Mouse (Mus musculus) 3T3-L1 (cell line): ENCODE data around the gene Kat2a.

Source experiments
- DNase-seq: peaks from one replicate; pipeline ENCODE4 v3.0.0-alpha.2; 2015; ENCODE audit warnings: low read depth, low spot score

Kat2a gene

DNA sequence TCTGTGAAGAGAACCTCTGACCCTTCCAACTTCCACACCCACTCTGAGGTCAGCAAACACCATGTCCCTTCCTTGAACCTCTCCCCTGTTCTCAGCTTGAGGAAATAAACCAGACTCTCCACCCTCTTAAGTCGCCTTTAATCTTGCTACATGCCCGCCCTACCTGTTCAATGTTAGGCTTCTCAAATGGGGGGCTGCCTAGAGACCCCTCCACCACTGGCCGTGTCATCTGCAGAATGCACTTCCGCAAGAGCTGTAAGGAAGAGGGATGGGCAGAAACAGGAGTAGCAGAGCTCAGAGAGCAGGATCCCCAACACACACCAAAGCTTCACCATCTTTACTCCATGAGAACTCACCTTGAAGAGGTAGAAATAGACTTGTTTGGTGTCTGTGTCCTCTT is 1.3 kb downstream of the Kat2a start:
- no peak for DNase-seq

DNA sequence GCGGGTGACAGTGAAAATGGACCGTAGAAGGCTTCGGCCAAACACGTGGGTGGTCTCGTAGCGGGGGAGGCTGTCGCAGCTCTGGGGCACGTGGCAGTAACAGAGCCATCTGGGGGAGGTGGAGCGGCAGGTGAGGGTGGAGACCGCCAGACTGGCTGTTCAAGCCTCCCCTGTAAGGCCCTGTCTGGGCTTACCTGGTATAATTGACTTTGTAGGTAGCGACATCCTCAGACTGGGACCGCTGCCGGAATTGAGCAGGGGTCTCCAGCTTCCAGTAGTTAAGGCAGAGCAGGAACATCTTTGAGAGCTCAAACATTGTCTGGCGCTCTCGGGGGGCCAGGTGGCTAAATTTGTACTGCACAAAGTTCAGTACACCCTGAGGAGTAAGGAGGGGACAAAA is 1.7 kb downstream of the Kat2a start:
- DNase-seq, result no peak

DNA sequence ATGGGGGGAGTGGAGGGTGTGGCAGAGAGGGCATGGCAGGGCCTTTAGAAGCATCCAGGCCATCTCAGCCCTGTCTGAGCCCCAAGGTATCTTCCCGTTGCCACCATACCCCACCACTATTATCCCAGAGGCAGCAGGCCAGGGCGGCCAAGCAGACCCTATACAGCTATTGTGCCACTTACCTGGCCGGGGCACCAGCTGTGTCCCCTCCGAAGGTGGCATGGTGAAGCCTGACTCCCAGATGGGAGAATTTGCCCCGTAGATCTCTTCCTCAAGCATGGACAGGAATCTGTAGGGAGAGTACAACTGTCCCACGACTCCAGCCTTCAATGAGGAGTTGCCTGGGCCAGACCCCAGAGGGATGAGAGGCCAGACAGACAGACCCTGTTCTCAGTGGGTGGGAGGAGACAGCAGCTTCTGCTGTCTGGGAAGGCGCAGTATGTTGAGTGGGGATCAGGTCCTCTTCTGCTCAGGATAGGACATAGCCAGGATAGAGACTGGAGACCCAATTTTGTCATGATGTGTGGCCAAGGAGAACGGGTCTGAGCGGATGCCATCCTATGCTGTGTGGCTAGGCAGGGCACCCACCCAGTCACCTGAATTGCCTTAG is 3.0 kb downstream of the Kat2a start:
- DNase-seq, result no peak

DNA sequence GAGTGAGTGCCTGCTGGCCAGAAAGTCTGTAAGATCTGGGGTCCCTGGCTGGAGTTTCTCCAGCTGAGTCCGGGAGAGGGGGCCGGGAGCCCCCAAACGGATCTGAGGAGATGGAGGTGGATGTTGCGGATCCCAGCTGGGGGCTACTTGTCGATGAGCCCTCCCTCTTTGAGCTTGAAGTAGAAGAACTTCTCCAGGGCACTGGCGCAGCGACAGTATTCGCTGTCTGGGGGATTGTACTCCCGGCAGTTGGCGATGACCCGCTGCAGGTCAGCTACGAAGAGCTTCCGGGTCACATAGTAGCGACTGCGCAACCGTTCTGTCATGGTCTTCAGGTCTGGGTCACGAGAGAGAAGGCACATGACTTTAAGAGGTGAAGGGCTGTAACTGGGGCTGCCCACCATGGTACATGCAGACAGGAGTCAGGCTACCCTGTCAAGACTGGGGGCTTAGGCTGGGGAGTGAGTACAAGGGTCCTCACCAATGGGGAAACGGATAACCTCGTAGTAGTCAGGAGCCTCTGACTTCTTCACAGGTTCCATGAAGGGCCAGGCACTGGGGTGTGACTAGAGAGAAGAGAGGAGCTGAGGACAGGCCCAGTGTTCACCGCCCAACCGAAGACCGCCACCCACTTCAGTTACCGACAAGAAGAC is 7.0 kb downstream of the Kat2a start:
- DNase-seq, result no peak

DNA sequence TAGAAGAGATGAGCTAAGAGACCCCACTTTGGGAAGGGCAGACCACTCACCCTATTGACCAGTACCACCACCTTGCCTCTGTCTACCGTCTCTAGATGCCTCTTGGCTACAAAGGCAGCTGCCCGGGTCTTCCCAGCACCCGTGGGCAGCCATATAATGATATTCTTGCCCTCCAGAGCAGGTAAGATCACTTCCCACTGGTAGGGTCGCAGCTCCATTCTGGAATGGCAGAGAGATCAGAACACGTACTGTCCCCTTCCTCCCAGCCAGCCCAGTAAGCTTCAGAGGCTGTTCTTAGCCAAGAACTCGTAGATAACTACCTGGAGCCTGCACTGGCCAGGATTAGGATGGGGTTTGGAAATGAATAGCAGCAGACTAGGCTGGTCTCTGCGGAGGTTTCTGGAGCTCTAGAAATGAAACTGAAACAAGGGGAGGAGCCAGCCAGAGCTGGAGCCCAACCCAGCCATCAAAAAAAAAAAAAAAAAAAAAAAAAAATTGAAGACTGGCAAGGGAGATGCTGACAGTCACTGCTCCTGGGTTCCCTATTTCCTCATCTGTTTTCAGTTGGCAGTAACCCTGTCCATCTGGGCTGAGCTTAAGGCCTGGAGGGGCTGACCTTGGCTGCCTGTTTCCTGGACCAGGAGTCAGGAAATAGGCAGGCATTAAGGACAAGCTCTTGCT is 8.3 kb downstream of the Kat2a start, which contains the start of gene Dhx58:
TSS of gene Dhx58 (minus strand) at position 421 of the 681 bp plus-strand sequence.
- peak; percentile 87 for DNase-seq

DNA sequence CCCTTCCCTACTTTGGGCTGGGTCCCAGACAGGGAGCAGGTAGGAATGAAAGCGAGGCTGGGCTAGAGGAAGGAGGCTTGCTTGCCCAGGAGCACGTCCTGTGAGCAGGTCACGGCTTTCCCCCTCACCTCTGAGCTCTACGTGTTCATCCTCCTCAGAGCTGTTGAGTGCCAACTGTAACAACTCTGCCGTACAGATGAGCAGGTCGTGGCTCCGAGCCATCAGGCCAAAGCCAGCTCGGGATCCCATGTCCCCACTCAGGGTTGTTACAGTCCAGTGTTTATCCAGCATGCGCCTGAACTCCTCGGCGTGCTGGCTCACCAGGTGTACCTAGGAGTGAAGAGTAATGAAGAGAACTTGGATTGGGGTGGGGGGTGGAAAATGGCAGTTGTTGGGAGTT is 8.9 kb downstream of the Kat2a start:
- DNase-seq, result no peak

DNA sequence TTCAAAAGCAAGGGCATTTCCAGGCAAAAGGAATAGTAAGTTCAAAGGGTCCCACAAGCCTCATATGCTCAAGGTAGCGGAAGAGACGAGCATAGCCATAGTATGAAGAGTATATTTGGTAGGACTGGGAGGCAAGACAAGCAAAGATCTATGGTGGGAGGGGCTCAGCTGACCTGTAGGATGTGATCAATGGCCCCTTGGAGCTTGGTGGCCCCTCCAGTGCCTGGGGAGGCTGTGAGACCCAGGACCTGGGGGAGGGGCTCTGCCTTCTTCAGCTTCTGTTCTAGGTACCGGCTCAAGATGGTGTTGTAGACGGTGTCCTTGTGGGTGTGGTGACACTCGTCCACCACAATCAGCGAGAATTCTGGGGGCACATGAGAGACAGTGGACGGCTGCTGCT is 9.4 kb downstream of the Kat2a start:
- DNase-seq, result no peak

DNA sequence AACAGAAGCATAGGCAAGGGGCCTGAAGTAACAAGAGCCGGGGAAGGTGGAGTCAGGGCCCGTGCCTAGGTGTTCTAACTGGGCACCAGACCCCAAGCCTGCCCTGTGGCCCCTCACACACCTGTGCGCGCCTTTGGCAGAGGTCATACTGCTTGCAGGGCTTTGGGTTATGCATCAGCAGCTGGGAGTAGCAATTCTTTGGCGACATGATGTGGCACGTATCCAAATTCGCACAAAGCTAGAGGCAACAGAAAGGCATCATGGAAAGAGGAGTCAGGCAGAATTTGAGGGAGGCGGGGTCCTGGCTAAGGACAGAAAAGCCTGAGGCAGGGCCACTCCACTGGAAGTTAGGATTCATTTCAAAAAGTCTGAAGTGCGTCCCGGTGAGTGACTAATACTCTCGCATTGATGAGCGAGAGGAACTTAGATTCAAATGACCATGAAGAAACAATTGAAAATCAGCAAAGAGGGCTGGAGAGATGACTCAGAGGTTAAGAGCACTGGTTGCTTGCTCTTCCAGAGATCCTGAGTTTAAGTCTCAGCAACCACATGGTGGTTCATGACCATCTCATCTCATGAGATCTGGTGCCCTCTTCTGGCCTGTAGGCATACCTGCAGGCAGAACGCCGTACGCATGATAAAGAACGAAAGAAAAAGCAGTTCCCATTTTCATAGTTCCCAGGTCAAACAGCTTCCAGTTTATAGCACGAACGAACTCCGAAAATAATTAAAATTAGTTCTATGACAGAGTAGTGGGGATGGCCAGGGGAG is 10.0 kb downstream of the Kat2a start:
- peak; percentile 96 for DNase-seq

DNA sequence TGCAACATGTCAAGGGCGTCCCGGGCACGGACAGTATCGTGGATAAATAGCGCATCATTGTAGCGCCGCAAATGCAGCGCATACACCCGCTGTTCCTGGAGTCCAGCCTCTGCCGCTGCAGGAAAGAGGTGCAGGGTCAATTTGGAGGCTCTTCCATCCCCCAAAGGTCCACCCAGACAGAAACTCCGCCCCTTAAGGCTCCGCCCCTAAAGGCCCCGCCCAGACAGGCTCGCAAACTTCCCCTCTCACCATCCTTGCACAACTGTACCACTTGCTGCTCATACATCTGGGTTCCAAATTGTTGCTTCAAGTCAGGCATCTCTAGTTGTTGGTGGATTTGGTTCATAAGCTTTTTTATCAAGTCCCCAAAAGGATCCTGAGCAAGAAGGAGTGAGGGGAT is 11.0 kb downstream of the Kat2a start:
- no peak for DNase-seq

DNA sequence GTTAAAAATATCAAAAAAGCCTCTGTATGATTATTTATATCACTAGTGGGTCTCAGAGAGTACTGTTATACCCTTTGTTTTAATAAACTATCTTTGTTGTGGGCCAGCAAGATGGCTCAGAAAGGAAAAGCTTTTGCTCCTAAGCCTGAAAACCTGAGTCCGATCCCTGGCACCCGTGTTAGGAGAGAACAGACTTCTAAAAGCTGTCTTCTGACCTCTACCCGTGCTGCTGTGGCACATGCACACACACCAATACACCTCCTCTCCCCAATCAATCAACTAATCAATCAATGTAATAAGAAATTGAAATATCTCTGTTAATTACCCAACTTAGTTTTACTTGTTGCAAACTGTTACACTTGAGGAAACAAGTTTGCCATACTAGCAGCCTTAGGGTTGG is 11.6 kb downstream of the Kat2a start:
- no peak for DNase-seq

DNA sequence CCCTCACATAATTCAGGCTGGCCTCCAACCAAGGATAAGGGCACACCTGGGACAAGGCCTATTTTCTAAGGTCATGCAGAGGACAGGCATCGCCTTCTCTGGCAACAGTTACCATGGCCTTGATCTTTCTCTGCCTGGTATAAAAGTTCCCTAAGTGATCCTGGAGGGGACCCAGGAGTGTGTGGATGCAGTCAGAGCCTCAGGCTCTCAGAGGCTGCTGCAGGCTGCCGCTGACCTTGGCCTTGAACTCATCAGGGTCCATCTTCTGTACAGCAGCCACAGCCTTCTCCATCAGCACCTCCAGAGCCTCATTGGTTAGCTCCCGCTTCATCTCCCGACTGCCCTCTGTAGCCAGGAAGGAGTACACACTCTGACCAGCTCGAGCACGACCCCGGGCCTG is 14.3 kb downstream of the Kat2a start:
- no peak for DNase-seq

DNA sequence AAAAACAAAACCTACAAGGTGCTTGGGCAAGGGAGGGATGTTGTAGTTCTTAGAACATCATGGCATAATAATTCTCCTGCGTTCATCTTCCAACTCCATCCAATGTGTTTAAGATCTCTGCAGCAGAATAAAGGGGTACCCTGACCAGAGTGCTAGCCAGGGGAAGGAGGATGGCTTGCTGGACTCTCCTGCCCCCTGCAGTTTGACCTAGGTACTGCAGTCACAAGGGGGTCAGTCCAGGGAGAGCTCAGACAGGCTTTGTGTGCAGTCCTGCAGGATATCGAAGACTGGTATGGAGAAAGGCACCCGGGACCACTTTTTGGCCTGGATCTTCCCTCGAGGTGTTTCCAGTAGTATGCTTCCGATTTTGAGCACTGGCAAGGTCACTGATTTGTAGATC is 17.3 kb downstream of the Kat2a start:
- DNase-seq, result peak; percentile 81

DNA sequence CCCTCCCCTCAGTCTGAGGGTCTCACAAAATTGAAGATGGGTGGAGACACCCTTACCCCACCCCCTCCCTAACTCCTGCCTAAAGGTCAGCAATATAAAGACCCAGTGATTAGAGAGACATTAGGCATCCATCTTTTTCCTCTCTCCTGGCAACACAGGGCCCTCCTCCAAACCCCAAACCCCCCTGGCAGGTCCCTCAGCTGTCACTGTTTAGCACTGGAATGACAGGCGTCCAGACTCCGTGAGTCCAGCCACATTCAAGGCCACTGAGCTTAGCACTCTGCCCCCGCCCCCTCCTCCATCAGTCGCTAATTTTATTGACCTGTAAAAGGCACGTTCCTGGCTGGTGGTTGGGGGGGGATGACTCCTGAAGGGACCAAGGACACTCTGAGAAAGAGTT is 19.1 kb downstream of the Kat2a start:
- no peak for DNase-seq

DNA sequence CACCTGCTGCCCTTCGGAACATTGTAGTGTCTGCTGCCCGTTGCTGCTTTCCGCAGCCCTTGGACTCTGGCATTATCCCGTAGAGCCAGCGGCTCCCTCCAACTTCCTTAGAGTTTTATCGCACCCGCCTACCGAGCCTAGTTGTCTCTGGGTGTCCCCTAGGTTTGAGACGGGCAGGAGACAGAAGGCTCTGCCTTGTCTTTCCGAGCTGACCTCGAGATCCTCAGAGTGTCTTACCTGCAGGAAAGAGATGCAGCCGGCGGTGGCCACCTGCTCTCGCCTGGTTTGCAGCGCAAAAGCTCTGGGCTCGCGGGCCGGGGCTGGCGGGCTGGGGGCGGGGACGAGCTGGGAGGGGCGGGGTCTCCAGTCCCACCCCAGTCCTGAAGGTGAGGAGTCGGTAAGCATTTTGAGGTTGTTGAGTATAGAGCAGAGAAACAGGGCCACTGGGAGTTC is 20.1 kb downstream of the Kat2a start, which contains the start of gene Zfp385c:
TSS of gene Zfp385c (minus strand) at position 292 of the 453 bp plus-strand sequence.
- DNase-seq, result no peak

DNA sequence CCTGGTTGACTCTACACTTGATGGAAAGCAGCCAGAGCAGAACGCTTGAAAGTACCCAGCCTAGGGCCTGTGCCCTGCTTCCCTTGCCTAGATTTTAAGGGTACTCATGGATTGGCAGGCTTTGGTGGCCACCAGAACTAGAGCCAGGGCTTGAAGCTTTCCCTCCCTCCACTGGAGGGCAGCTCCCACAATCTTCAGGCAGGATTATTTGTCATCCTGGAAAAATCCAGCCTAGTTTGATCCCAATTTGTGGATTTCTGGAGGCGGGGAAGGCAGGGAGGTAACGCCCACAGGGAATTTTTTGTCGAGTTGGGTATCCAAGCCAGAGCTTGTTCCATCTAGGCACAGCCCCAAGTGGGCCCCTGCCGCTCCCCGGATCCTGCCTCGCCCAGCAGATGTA is 21.9 kb downstream of the Kat2a start:
- DNase-seq, result peak; percentile 56

DNA sequence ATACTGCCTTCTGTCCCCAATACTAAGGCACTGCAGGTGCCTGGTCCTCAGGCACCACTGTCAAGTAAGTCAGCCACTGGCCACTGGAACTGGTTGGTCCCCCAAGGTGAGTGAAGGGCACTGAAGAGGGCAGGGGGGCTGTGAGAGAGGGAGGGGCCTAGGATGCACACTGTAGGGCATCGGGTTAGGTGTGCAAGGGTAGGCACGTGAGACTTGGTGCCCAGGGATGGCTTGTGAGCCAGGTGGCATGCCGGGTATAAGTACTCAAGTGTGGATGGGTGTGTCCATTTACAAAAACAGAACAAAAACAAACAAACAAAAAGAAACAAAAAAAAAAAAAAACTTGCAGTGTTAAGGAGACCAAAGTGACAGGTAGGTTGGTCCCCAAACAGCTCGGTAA is 23.8 kb downstream of the Kat2a start:
- no peak for DNase-seq

DNA sequence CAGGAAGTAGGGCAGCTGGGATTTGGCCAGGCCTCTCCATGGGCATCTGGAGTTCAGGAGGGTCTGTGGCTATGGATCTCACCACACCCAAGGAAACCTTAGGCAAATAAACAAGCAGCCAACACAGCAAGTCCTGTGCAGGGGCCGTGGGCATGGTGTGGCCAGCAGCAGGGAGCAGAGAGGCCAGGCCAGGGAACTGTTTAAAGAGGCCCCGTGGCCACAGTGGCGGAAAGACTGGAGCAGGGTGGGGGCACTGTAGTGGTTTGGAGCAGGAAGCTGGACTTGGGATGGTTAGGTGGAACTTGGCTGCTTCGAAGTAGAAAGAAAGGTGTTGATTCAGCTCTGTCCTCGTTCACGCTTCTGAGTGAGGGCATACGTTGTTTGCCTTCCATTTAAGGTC is 25.0 kb downstream of the Kat2a start:
- no peak for DNase-seq

DNA sequence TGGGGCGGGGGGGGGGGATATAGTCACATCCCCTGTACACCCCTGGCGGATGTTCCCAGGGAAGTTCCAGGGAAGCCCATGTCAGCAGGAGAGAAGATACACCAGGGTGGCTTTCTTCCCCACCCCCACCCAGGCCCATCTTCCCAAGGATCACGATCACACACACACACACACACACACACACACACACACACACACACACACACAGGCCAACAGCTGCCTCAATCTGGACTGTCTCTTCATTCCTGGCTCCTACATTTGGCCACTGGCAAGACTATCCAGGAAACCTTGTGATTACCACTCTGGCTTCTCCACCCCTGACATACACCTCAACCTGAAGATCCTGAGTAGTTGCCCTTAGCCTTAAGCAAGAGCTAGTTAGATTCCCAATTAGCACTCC is 26.9 kb downstream of the Kat2a start:
- DNase-seq, result no peak

DNA sequence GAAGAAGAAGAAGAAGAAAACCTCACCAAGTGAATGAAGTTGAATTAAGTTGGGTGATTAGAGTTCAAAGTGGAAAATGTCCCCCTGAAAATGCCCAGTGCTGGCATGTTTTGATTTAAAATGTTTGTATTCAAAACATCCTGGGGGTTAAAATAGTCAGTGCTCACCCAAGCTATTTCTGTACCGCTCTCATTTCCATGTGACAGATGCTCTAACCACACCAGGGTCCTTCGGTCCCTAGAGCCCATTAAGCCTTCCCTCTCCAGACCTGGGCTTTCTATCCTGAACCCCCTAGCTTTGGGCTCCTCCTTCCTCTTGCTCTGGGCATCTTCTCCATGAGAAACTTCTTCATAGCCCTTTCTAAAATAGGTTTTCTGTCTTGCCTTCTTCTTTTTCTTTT is 28.2 kb downstream of the Kat2a start:
- DNase-seq, result no peak

DNA sequence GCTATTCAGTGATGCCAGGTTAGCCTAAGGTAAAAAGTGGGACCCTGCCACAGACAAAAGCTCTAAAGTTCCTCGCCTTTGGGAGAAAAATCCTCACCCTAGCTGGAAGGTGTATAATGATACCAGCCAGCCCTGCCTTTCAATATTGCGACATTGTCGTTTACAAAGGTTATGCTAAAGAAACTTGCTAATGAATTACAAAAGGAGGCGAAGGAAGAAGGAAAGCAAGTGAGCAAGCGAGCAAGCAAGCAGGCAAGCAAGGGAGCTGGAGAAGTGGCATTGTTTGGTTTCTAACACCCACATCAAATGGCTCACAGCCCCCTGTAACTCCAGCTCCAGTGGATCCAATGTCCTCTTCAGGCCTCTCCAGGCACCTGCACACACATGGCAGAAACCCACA is 29.7 kb downstream of the Kat2a start:
- no peak for DNase-seq

DNA sequence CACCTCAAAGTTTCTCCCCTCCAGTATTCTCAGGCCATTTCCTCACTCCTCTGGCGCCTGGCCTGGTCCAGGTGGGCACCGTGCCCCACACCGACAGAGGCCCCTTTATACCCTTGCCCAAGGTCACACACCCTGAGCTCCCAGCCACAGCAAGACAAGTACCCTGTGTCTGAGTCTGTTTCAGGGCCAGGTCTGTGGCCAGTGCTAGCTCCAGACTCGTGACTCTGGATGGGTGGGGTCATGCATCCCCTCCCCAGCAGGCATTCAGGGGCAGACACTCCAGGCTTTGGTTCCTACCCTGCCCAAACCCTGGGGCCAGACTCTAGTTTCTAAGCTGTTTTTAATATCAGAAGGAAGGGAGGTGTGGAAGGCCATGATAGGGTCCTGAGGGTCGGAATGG is 30.4 kb downstream of the Kat2a start:
- DNase-seq, result no peak

DNA sequence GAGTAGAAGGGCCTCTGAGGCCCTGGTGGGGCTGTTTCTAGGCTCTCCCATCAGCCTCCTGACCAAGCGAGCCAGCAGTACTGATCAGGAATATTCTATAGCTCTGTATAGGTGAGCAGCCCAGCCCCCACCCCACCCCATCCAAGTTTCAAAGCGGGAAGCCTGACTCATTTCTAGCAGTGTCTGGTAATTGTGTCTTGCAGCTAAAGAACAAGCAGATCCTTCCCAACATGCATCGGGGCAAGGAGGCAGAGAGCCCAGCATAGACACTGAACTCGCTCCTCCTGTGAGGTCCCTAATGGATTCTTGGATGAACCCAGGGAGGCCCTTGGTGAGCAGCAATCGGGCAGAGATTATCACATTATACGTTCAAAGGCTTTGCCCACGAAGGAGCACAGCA is 34.5 kb downstream of the Kat2a start:
- no peak for DNase-seq
